Mouse (Mus musculus) ES-E14 (cell line): Measurements from ENCODE around the gene Gpr87. TPM values are rescaled to one million over a fixed set of nuclear protein-coding genes. Genes with fewer than 3 reads are reported as not detected.

Source experiments
- DNase-seq: peaks from one replicate; pipeline ENCODE4 v3.0.0-alpha.2; 2013; ENCODE audit warnings: low read depth, low spot score
- H3K27ac ChIP-seq: 2 replicates; pipeline ENCODE4 v1.5.1; 2012; ENCODE audit warnings: low read depth, mild to moderate bottlenecking, low read length, moderate library complexity, mixed read lengths; ENCODE audit not compliant: poor library complexity, insufficient read depth, severe bottlenecking
- H3K36me3 ChIP-seq: 2 replicates; pipeline ENCODE4 v1.6.1; 2012; ENCODE audit warnings: mild to moderate bottlenecking, low read length, moderate library complexity, mixed read lengths; ENCODE audit not compliant: control insufficient read depth, poor library complexity, insufficient read depth, severe bottlenecking
- H3K4me1 ChIP-seq, 2 experiments: fragments of 150-350 bp in 1 of 2; sonication (generic) in 1 of 2; 2 replicates each; pipeline ENCODE4 v1.6.1; 2012; ENCODE audit warnings: low read length in 2 of 2, mild to moderate bottlenecking in 1 of 2, mixed read lengths in 1 of 2; ENCODE audit not compliant: control insufficient read depth in 2 of 2, insufficient read depth in 2 of 2, poor library complexity in 1 of 2
- H3K4me3 ChIP-seq, 2 experiments: fragments of 150-350 bp in 1 of 2; sonication (generic) in 1 of 2; 2 replicates each; pipeline ENCODE4 v1.5.1; 2012; ENCODE audit warnings: low read length in 2 of 2, low read depth in 1 of 2, mild to moderate bottlenecking in 1 of 2, mixed read lengths in 1 of 2; ENCODE audit not compliant: insufficient read depth in 1 of 2, poor library complexity in 1 of 2, severe bottlenecking in 1 of 2
- H3K9ac ChIP-seq: 2 replicates; pipeline ENCODE4 v1.6.1; 2012; ENCODE audit warnings: low read depth, mild to moderate bottlenecking, low read length, mixed read lengths; ENCODE audit not compliant: poor library complexity, insufficient read depth, severe bottlenecking
- H3K9me3 ChIP-seq: fragments of 150-350 bp; sonication (generic); 2 replicates; pipeline ENCODE4 v1.6.1; 2012; ENCODE audit warnings: low read depth, mild to moderate bottlenecking, low read length; ENCODE audit not compliant: control insufficient read depth, insufficient read depth
- CHD2 ChIP-seq: IDR thresholded peaks from 2 replicates; pipeline ENCODE4 v1.6.1; 2014; ENCODE audit warnings: mild to moderate bottlenecking, low read depth, low read length, inconsistent platforms
- HCFC1 ChIP-seq: IDR thresholded peaks from 2 replicates; pipeline ENCODE4 v1.6.1; 2012; ENCODE audit warnings: low read length, inconsistent platforms, borderline replicate concordance; ENCODE audit not compliant: insufficient read depth
- MAFK ChIP-seq: IDR thresholded peaks from 2 replicates; pipeline ENCODE4 v1.6.1; 2014; ENCODE audit warnings: mild to moderate bottlenecking, low read depth, low read length, inconsistent platforms; ENCODE audit not compliant: insufficient read depth
- ZC3H11A ChIP-seq: IDR thresholded peaks from 2 replicates; pipeline ENCODE4 v1.6.1; 2012; ENCODE audit warnings: low read depth, mild to moderate bottlenecking, inconsistent platforms, low read length, borderline replicate concordance
- ZNF384 ChIP-seq: IDR thresholded peaks from 2 replicates; pipeline ENCODE4 v1.6.1; 2012; ENCODE audit warnings: low read depth, low read length, inconsistent platforms
- in situ Hi-C, 2 experiments: fragments of 600-800 bp; cut with MboI; formaldehyde crosslinking; loops; one replicate each; pipeline ENCODE4 v1.15.1; 2025; ENCODE audit warnings: low sequenced_read_pairs in 2 of 2, inconsistent platforms in 1 of 2; ENCODE audit not compliant: unreplicated experiment in 2 of 2
- total RNA-seq: library from RNA; depleted of rRNA; stranded (reverse); fragments of 300-350 nt; gene quantifications from 2 replicates; pipeline ENCODE4 v1.2.3, GENCODE M21; 2012

Gpr87 gene
- total RNA-seq, 1 experiment, result 0.18 TPM

- TF ChIP-seq ZC3H11A, result no peak
- no peak for TF ChIP-seq CHD2
- no peak for TF ChIP-seq HCFC1
- TF ChIP-seq MAFK, result no peak
- no peak for TF ChIP-seq ZNF384
- Histone ChIP-seq H3K36me3 (no peaks in the 10 kb centered on the region), H3K4me1 (no peaks in the 10 kb centered on the region), H3K9me3 (no peaks in the 10 kb centered on the region), H3K9ac (no peak overlapping the region), H3K27ac (no peak overlapping the region), H3K4me3 (no peak overlapping the region)
- no peak for DNase-seq
- in situ Hi-C loops, result no loop called here
Observed at GRCm38 (mm10) chr3:59205941-59206340, 11.0 kb upstream of the Gpr87 start.

DNA sequence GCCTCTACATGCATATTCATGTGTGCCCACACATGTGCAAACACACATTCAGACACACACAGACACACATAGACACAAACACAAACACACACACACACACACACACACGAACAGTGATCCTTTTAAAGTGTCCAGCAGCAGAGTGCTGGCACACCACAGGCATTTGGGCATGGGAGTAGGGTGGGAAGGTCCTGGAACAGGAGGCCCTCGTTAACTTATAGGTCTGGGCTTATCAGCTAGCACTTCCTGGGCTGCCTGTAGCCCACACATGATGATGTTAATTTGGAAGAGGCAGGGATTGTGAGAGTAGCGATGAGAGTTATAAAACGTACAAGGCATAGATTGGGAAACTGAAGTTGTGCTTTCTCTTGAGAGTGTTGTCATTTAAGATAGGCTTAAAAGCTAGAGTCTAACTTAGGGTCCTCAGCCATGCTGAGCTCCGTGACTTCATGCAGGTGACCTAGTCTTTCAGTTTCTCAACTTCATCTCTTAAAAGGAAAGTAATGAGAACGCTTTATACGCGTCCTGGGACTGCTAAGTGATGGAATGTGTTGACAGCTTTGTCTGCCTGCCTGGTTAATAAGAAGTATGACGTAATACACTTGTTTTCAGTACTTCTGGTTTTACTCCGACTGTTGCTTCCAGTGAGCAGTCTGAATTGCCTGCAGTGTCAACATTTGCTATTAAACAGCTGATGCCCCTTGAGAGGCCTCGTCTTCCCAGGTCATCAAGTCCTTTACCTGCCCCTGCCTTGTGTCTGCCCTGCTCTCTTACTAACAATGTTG is 10.0 kb upstream of the Gpr87 start:
- no peak overlapping the region for H3K27ac ChIP-seq
- no peak for TF ChIP-seq CHD2
- H3K9ac ChIP-seq, result no peak overlapping the region
- no peak for DNase-seq
- H3K9me3 ChIP-seq, result no peaks in the 10 kb centered on the region
- no peaks in the 10 kb centered on the region for H3K4me1 ChIP-seq
- H3K4me3 ChIP-seq, result no peak overlapping the region
- in situ Hi-C loops, result no loop called here
- H3K36me3 ChIP-seq, result no peaks in the 10 kb centered on the region

- H3K9ac ChIP-seq, result no peak overlapping the region
- no peak overlapping the region for H3K4me3 ChIP-seq
- in situ Hi-C loops, result no loop called here
Observed at GRCm38 (mm10) chr3:59203802-59204520, 9.1 kb upstream of the Gpr87 start.

GRCm38 (mm10) chr3:59197329-59197948 is 2.5 kb upstream of the Gpr87 start:
- Histone ChIP-seq H3K27ac (no peak overlapping the region), H3K9ac (no peak overlapping the region), H3K36me3 (no peaks in the 10 kb centered on the region), H3K4me1 (no peaks in the 10 kb centered on the region), H3K9me3 (no peaks in the 10 kb centered on the region), H3K4me3 (no peak overlapping the region)
- TF ChIP-seq HCFC1 (no peak), CHD2 (no peak), MAFK (no peak), ZNF384 (no peak), ZC3H11A (no peak)
- no peak for DNase-seq
- in situ Hi-C loops, result no loop called here

More at GRCm38 (mm10) chr3:59203802-59204520, 9.1 kb upstream of the Gpr87 start:
- Histone ChIP-seq H3K36me3 (no peaks in the 10 kb centered on the region), H3K4me1 (no peaks in the 10 kb centered on the region), H3K27ac (no peak overlapping the region), H3K9me3 (no peaks in the 10 kb centered on the region)
- DNase-seq, result no peak
- TF ChIP-seq MAFK, result no peak
- TF ChIP-seq ZNF384, result no peak
- no peak for TF ChIP-seq HCFC1
- TF ChIP-seq CHD2, result no peak
- TF ChIP-seq ZC3H11A, result no peak
